Mouse (Mus musculus) kidney, postnatal 14 days (tissue): Measurements from ENCODE around the gene Serpina3b.

Experiments used
- DNase-seq: peaks from one replicate; pipeline ENCODE4 v3.0.0; 2022; ENCODE audit warnings: mixed read lengths

Serpina3b gene

DNA sequence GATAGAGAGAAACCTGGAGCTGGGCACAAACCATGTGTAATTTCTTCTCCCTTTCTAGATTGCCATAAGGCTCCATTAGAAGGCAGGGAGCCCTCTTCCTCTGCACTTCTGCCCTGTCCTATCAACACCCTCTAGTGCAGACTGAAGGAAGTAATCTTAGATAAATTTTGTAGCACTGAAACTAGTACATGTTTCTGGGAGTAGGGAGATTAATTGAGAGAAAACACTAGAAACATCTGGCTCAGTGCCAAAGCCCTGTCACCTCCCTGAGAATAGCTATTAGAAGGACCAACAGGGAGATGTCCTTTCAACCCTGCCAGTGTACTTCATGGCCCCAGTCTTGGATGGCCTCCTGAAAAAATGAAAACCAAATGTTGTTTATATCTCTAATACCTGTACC lies 50.8 kb downstream of the Serpina3b start:
- peak; percentile 17 for DNase-seq

DNA sequence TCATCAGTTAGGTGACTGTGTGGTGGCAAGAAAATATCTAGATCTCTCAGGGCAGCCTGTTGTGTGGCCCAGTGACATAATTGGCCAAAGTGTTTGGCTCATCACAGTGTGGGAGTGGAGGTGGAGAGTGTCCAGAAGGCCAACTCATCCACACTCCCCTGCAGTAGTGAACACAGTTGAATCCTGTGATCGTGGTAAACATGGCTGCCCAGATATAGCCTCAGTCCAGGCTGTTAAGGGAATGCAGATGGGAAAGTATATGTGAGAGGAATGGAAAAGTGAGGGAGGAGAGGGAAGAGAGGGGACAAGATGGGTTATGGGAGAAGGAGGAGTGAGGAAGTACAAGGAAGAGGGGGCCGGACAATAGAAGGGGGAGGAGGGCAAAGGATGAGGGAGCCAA lies 51.2 kb downstream of the Serpina3b start:
- DNase-seq, result no peak

DNA sequence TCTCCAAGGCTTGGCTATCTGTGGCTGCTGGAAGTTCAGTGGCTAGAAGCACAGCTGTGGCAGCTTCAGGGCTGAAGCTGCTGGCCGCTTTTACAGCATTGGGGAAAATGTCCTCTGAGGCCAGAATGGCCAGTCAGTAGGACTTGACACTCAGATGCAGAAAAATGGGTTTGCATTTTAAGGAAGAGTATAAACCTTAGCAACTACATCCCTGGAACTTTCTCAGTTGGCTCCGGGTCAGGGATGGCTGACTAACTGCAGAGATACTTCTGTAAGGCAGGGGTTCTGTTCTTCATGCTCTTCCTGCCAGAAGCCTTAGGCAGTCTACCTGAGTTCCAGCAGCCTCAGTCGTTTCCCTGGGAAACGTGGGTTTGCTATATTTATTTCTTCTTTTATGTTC lies 57.2 kb downstream of the Serpina3b start:
- DNase-seq, result no peak

DNA sequence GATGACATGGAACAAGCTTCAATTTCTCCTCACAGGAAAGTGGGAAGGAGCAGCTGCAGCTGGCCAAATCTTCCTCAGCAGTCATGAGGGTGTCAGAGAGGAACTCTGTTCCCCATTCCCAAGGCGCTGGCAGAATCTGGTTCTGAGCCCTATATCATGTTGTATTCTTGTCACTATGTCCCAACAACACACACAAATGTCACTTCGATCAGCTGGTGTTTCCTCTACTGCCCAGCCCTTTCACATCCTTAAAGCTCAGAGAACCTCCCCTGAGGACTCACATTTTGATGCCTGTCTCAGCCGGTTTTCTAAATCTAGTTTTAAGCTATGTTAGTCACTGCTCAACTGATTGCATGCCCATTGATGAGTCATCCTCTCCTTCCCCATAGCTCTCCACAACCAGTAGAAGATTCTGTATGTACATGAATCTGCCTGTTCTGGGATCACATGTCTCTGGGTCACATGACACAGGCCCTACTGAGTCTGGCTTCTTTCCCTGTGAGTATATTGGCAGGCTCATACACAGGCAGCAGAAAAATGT lies 58.3 kb downstream of the Serpina3b start:
- no peak for DNase-seq
